Mouse (Mus musculus) liver, embryonic 12.5 days (tissue): ENCODE data around the gene Abcc4. TPM values are rescaled to one million over a fixed set of nuclear protein-coding genes. Genes with fewer than 3 reads are reported as not detected.

ENCODE experiments used
- ATAC-seq: fragments of 200-750 bp; cut with Nextera tagmentation; 2 replicates; pipeline ENCODE4 v1.8.0; 2017; ENCODE audit warnings: moderate number of reproducible peaks, mild to moderate bottlenecking, moderate library complexity
- H3K27ac ChIP-seq: fragments of 300-500 bp; sonication (generic); 2 replicates; pipeline ENCODE4 v1.5.1; 2016; ENCODE audit warnings: mild to moderate bottlenecking
- H3K27me3 ChIP-seq: fragments of 300-500 bp; sonication (generic); replicated peaks from 2 replicates; pipeline ENCODE4 v1.6.1; 2016; ENCODE audit warnings: mild to moderate bottlenecking, moderate library complexity
- H3K36me3 ChIP-seq: fragments of 300-500 bp; sonication (generic); 2 replicates; pipeline ENCODE4 v1.6.1; 2016; ENCODE audit warnings: mild to moderate bottlenecking, moderate library complexity
- H3K4me1 ChIP-seq: fragments of 300-500 bp; sonication (generic); 2 replicates; pipeline ENCODE4 v1.6.1; 2016
- H3K4me2 ChIP-seq: fragments of 300-500 bp; sonication (generic); 2 replicates; pipeline ENCODE4 v1.6.1; 2016; ENCODE audit warnings: mild to moderate bottlenecking, moderate library complexity
- H3K4me3 ChIP-seq: fragments of 300-500 bp; sonication (generic); 2 replicates; pipeline ENCODE4 v1.5.1; 2016; ENCODE audit warnings: mild to moderate bottlenecking, moderate library complexity
- H3K9ac ChIP-seq: fragments of 300-500 bp; sonication (generic); 2 replicates; pipeline ENCODE4 v1.6.1; 2016; ENCODE audit warnings: mild to moderate bottlenecking, moderate library complexity
- H3K9me3 ChIP-seq: fragments of 300-500 bp; sonication (generic); replicated peaks from 2 replicates; pipeline ENCODE4 v1.6.1; 2016; ENCODE audit warnings: mild to moderate bottlenecking, moderate library complexity
- WGBS: fragments of 180-500 bp; shearing (Covaris S2); methylation state at CpG from one replicate; pipeline ENCODE4 v1.1.7; 2016; ENCODE audit not compliant: insufficient replicate concordance; 5-methylcytosine and 5-hydroxymethylcytosine counted together
- polyA plus RNA-seq: library from polyadenylated mRNA; unstranded; fragments of >200 nt; fragmentation: Nextera tagmentation; extraction: Ambion mirVana; gene quantifications from 2 replicates; pipeline ENCODE4 v1.2.1, GENCODE M21; 2016

Gene Abcc4
- polyA plus RNA-seq = 3.0 and 3.4 TPM in 2 replicates

DNA sequence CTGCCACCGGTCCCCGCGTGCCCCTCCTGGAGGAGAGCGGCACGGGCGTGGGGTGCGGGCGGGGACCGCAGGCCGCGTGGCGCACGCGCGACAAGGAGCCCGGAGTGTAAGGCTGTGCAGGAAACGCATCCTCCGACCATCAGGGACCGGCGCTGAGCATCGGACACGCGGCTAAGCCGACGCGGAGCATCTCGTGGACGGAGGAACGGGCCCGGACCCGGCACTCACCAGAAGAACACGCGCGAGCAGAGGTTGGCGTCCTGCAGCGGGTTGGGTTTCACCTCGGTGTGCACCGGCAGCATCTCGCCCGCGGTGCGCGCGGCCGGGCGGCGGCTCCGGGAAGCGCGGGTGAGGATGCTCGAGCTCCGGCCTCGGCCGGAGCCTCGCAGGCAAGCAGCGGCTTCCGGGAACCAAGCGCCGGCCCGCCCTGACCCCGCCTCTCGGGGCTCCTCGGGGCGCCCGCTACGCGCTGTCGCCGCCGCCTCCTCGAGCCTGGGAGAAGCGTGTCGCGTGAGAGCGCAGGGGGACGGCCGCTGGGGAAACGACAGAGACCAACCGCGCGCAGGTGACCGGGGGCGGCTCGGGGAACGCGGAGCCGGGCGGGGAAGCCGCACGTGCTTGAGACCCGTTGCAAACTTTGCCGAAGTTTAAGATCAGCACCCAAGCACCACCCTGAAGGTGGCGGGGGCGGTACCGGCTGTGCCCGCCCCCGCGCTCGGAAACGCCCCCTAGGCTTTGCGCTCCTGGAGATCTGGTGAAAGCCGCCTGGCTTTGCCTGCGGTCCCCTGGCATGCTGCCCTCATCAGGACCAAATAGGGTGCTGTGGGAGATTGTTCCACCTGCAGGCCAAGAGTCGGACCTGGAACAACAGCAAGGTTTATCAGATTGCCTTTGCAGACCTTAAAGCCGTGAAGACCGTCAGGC, at the start of gene Abcc4:
TSS of gene Abcc4 (minus strand) at position 412 of the 924 bp plus-strand sequence.
- Histone ChIP-seq H3K4me3 (peak within 1 kb of the TSS; percentile 77), H3K9ac (peak within 1 kb of the TSS; percentile 79), H3K9me3 (no peaks in the 10 kb centered on the region), H3K4me2 (peak within 1 kb of the TSS; percentile 100), H3K27me3 (peaks cover 39% of the 10 kb centered on the region), H3K36me3 (no peaks in the 10 kb centered on the region), H3K4me1 (peaks cover 37% of the 10 kb centered on the region), H3K27ac (peak within 1 kb of the TSS; percentile 73)
- 1% methylated on average over 106 of the region's 106 CpGs for WGBS
- ATAC-seq = peak; percentile 93

DNA sequence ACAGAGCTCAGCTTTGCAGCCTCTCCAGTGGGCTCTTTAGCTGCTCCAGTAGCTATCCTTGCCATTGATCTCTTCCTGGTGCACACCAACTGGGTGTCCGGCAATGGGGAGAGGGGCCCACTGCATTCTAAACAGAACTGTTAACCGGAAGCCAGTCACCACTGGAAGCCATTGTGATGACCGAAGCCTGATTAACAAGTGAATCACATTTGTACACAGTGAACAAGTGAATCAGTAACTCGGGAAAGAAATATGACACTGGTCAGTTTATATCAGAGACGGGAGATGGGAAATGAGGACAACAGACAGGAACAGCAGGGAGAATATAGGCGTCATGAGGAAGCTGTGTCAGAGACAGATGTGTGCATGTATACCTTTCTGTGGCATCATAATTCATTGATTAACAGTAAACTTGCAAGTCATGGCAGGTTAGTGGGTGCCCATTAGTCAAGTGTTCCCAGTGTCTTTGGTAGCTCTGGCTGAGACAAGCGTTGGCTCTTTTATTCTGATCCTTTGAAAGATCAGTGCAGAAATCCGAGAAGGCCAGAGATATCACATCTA, 45.3 kb upstream of the Abcc4 start:
- no peak overlapping the region for H3K9ac ChIP-seq
- H3K36me3 ChIP-seq = no peaks in the 10 kb centered on the region
- H3K27ac ChIP-seq = peak overlapping the region; percentile 86
- H3K27me3 ChIP-seq = no peaks in the 10 kb centered on the region
- no peak overlapping the region for H3K4me3 ChIP-seq
- no peaks in the 10 kb centered on the region for H3K9me3 ChIP-seq
- peak; percentile 37; the same call in 1 of the 2 replicates for ATAC-seq
- WGBS = 74% methylated on average over 8 of the region's 8 CpGs
- H3K4me1 ChIP-seq = peaks cover 39% of the 10 kb centered on the region
- H3K4me2 ChIP-seq = no peak overlapping the region

DNA sequence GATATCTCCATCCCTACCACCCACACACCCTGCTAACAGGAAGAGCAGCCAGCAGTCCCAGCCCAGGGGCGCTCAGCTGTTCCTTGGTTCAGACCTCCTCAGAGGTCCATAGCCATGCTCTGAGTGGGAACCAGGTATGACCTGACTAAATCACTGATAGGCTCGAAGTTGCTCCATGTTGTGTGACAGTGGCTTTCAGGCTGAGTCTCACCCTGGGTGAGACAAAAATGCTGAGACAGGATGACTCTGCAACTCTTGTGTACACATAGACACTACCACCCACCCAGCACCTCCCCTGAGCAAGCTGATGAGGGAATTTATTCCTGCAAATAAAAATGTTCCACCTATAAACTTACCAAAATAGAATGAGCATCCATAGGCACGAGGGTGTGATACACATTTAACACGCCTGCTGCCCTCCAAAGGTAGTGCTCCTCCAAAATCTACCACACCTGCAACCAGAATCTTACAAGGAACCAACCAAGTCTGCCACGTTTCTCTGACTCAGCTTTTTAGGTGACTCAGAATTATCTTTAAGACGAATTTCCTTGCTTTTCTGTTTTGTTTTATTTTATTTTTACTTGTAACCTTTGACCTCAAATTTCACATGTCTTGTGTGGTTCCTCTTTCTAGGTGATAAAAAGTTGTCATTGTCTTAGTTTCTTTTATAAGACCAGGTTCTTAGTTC, 44.6 kb upstream of the Abcc4 start:
- WGBS = 37% methylated on average over 6 of the region's 6 CpGs
- H3K9me3 ChIP-seq = no peaks in the 10 kb centered on the region
- peak overlapping the region; percentile 39 for H3K4me2 ChIP-seq
- H3K4me3 ChIP-seq = no peak overlapping the region
- H3K9ac ChIP-seq = no peak overlapping the region
- H3K27ac ChIP-seq = peak overlapping the region; percentile 86
- H3K27me3 ChIP-seq = no peaks in the 10 kb centered on the region
- H3K4me1 ChIP-seq = peaks cover 39% of the 10 kb centered on the region
- peak; percentile 99 for ATAC-seq
- H3K36me3 ChIP-seq = no peaks in the 10 kb centered on the region

DNA sequence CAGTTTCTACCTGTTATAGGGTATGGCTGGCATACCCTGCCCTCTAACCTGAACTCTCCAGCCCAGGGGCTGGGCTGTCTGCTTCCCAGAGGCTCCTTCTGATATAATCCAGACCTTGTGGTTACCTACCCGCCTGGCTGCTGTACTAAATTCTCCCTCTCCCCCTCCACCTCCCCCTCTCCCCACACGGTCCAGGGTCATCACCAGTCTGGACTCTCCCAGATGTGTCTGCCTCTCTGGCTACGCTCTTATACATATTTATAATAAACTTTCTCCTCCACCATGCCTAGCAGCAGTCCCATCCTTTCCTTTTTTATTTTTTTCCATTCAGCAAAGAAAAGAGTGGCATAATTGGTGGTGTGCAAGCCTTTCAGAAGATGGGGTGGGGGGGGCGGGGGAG, 43.7 kb upstream of the Abcc4 start:
- ATAC-seq = no peak
- Histone ChIP-seq H3K27ac (peak overlapping the region; percentile 86; the same call in 1 of the 2 replicates), H3K4me1 (peaks cover 39% of the 10 kb centered on the region), H3K4me2 (no peak overlapping the region), H3K9me3 (no peaks in the 10 kb centered on the region), H3K9ac (peak overlapping the region; percentile 32; the same call in 1 of the 2 replicates), H3K36me3 (no peaks in the 10 kb centered on the region), H3K4me3 (no peak overlapping the region), H3K27me3 (no peaks in the 10 kb centered on the region)
- WGBS = 54% methylated on average over 4 of the region's 4 CpGs

DNA sequence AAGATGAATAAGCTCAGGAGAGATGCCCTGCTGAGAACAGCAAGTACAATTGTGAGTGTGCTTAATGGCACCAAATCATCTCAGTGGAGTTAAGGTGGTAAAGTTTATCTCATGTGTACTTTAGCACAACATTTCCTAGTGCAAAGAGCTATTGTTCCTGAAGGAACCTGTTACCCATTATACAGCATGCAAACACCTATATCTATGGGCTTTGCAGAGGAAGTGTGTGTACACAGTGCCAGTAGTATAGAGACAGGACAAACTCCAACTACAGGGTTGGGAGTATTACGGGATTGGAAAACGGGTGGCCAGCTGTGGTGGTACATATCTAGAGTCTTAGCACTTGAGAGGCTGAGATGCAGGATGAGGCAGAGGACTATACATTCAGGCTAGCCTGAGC, 43.0 kb upstream of the Abcc4 start:
- Histone ChIP-seq H3K4me1 (peaks cover 39% of the 10 kb centered on the region), H3K27ac (peak overlapping the region; percentile 42; the same call in 1 of the 2 replicates), H3K36me3 (no peaks in the 10 kb centered on the region), H3K4me2 (no peak overlapping the region), H3K9ac (no peak overlapping the region), H3K4me3 (no peak overlapping the region), H3K9me3 (no peaks in the 10 kb centered on the region), H3K27me3 (0 out of 2 replicates have a peak, but pooled peaks cover under 1% of the 10 kb centered on the region)
- WGBS = 72% methylated on average over 2 of the region's 2 CpGs
- no peak for ATAC-seq

DNA sequence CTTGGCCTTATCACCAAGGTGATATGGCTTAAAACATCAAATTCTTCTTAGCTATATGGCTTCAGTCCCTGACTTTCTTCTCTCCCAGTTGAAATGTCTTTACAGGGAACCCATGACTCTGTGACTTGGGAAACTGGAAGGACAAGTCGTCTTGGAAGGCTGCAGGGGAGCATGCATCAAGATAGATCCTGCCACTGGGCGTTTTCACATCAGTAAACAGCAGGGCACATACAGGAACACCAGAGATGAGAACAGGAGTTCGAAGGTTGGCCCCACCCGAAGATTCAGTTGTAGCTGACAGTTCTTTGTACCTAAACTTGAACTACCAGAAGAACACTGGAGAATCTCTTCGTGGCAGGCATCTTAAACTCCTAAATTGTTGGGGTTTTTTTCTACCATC, 36.8 kb upstream of the Abcc4 start:
- Histone ChIP-seq H3K4me2 (no peak overlapping the region), H3K4me1 (peaks cover 14% of the 10 kb centered on the region), H3K4me3 (no peak overlapping the region), H3K27ac (no peak overlapping the region), H3K9ac (no peak overlapping the region), H3K9me3 (no peaks in the 10 kb centered on the region), H3K27me3 (0 out of 2 replicates have a peak, but pooled peaks cover 15% of the 10 kb centered on the region), H3K36me3 (no peaks in the 10 kb centered on the region)
- no peak for ATAC-seq
- 54% methylated on average over 5 of the region's 5 CpGs for WGBS

DNA sequence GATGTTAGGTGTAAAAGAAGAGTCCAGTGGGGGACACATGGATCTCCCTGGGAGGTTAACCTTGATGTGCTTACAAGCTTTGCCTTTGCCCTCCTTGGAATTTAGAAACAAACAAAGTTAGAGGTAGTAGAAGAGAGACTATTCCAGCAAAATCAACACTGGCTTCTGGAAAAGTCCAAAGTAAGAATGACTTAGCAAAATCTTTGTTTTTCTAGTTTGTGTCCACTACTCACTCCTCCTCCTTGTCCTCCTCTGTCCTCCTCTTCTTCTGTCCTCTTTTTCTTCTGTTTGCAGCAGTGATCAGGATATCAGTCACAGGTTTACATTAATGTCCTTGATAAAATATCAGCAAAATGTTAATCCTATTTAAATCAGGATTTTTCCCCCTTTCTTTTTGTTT, 35.8 kb upstream of the Abcc4 start:
- 0 out of 2 replicates have a peak, but pooled peaks cover 15% of the 10 kb centered on the region for H3K27me3 ChIP-seq
- H3K4me2 ChIP-seq = no peak overlapping the region
- H3K4me3 ChIP-seq = no peak overlapping the region
- H3K27ac ChIP-seq = no peak overlapping the region
- H3K4me1 ChIP-seq = peaks cover 8% of the 10 kb centered on the region; the same call in 1 of the 2 replicates
- no peak overlapping the region for H3K9ac ChIP-seq
- no peaks in the 10 kb centered on the region for H3K36me3 ChIP-seq
- ATAC-seq = no peak
- no peaks in the 10 kb centered on the region for H3K9me3 ChIP-seq

DNA sequence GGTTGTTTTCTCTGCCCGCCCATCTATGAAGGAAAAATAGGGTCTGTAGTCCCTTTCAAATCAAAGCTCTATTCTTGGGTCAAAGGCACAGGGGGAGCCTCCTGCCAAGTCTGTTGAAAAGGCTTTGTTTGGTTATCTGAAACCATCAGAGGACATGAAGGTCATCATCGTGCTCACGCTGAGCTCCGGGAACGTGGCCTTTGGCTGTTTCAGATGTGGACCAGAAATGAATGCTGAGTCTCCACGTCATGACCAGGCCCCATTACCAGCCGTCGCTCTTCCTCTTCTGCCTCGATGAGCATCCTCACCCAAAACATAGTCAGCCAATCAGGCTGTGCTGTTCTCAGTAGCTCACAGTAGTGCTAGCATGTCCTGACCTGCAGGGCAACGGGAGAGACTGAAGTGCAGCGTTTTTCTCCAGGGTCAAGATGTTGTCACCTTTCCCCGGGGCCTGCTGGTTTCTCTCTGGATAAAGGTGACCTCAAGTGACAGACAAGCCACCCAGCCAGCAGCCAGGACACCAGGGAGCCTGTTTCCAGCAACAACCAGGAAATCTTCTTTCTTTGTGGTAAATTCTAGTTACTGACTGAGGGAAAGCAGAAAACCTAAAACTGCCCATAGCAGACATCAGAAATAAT, 31.4 kb upstream of the Abcc4 start:
- Histone ChIP-seq H3K27me3 (0 out of 2 replicates have a peak, but pooled peaks cover under 1% of the 10 kb centered on the region), H3K4me3 (no peak overlapping the region), H3K4me1 (no peaks in the 10 kb centered on the region), H3K9me3 (no peaks in the 10 kb centered on the region), H3K36me3 (no peaks in the 10 kb centered on the region), H3K9ac (no peak overlapping the region), H3K4me2 (no peak overlapping the region), H3K27ac (no peak overlapping the region)
- 53% methylated on average over 12 of the region's 12 CpGs for WGBS
- no peak for ATAC-seq

DNA sequence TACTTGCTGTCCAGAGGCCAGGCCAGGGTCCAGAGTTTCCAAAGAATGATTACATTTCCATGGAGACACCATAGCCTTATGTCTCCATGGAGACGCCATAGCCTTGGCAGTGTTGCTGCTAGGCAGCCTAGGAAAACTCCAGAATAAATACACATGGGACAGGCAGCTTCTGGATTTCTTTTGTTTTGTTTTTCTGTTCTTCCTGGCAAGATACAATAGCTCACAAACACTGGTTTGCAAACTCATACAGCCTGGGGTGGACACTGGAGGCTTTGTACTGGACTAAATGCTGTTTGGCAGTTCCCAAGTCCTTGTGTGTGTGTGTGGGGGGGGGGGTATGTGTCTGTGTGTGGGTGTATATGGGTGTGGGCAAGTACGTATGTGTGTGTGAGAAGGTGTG, 29.1 kb upstream of the Abcc4 start:
- H3K4me1 ChIP-seq = no peaks in the 10 kb centered on the region
- no peak overlapping the region for H3K27ac ChIP-seq
- H3K4me3 ChIP-seq = no peak overlapping the region
- no peaks in the 10 kb centered on the region for H3K36me3 ChIP-seq
- H3K9ac ChIP-seq = no peak overlapping the region
- 60% methylated on average over 2 of the region's 2 CpGs for WGBS
- no peaks in the 10 kb centered on the region for H3K27me3 ChIP-seq
- H3K4me2 ChIP-seq = no peak overlapping the region
- H3K9me3 ChIP-seq = no peaks in the 10 kb centered on the region
- no peak for ATAC-seq

DNA sequence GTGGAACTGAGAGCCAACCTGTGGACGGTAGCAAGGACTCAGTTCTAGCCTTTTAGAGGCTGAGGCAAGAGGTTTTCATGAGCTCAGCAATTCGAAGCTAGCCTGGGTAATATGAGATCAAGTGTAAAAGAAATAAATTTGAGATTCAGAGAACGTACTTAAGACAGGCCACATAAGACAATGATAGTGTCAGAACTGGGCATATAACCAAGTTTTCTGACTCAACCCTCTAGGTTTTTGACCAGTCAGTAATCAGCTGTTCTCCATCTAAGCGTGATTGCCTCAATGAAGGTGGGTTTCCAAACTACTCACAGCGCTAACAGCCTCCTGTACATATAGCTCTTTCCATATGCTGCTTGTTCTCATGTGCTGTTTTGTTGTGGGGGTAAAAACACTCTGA, 27.1 kb upstream of the Abcc4 start:
- H3K4me3 ChIP-seq = no peak overlapping the region
- WGBS = 64% methylated on average over 5 of the region's 5 CpGs
- H3K9me3 ChIP-seq = no peaks in the 10 kb centered on the region
- H3K36me3 ChIP-seq = no peaks in the 10 kb centered on the region
- no peak overlapping the region for H3K27ac ChIP-seq
- H3K4me2 ChIP-seq = no peak overlapping the region
- H3K9ac ChIP-seq = no peak overlapping the region
- no peaks in the 10 kb centered on the region for H3K4me1 ChIP-seq
- ATAC-seq = no peak
- no peaks in the 10 kb centered on the region for H3K27me3 ChIP-seq

DNA sequence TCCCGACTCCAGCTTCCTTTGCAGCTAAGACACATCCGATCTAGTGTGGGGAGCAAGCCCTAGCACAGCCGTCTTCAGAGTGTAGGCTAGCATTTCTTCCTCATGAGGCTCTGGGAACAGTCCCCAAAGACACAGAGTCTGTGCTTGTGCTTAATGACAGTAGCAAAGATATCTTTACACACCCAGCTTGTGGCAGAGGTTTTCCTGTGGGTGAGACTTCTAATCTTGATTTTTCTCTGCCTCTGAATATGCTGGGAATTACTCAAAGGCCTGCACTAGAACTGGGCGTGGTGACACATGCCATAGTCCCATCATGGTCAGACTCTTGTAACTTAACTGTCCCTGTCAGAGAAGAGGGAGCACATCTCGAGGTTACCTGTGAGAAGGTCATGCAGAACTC, 24.6 kb upstream of the Abcc4 start:
- no peaks in the 10 kb centered on the region for H3K4me1 ChIP-seq
- H3K36me3 ChIP-seq = no peaks in the 10 kb centered on the region
- H3K4me3 ChIP-seq = no peak overlapping the region
- no peaks in the 10 kb centered on the region for H3K9me3 ChIP-seq
- ATAC-seq = no peak
- H3K27ac ChIP-seq = no peak overlapping the region
- no peak overlapping the region for H3K9ac ChIP-seq
- 39% methylated on average over 5 of the region's 5 CpGs for WGBS
- no peak overlapping the region for H3K4me2 ChIP-seq
- no peaks in the 10 kb centered on the region for H3K27me3 ChIP-seq
